Mouse (Mus musculus) adrenal gland, adult (tissue): ENCODE data around the gene Kif26b.
A peak's percentile ranks its signal among the peaks of the same experiment; 100 is the strongest.

Experiments used
- DNase-seq, 2 experiments: peaks; one replicate each; pipeline ENCODE4 v3.0.0; 2022 to 2023; ENCODE audit warnings: low spot score in 1 of 2; ENCODE audit not compliant: inconsistent age in 2 of 2

Gene Kif26b

DNA sequence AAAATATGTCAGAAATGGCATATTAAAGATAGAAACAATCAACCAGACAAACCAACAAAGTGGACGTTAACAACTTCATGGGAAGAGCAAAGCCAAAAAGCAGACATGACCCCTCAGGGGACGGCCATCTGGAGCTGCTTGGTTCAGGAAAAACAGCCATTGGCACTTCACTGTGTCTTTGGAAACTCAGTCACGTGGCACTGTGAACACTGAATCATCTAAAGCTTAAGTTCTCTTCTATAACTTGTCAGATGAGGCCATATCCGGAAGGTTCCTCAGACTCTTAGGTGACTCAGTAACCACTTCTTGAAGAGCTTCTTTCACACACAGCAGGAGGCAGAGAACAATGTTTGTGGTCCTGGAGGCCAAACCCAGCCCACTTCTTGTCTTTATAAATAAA is 126.6 kb downstream of the Kif26b start:
- no peak for DNase-seq

- DNase-seq, result no peak
Observed at GRCm38 (mm10) chr1:178661035-178661434, 132.1 kb downstream of the Kif26b start.

GRCm38 (mm10) chr1:178661556-178661955 is 132.6 kb downstream of the Kif26b start:
- DNase-seq, result no peak

GRCm38 (mm10) chr1:178663539-178663938 is 134.6 kb downstream of the Kif26b start:
- DNase-seq, result no peak

DNA sequence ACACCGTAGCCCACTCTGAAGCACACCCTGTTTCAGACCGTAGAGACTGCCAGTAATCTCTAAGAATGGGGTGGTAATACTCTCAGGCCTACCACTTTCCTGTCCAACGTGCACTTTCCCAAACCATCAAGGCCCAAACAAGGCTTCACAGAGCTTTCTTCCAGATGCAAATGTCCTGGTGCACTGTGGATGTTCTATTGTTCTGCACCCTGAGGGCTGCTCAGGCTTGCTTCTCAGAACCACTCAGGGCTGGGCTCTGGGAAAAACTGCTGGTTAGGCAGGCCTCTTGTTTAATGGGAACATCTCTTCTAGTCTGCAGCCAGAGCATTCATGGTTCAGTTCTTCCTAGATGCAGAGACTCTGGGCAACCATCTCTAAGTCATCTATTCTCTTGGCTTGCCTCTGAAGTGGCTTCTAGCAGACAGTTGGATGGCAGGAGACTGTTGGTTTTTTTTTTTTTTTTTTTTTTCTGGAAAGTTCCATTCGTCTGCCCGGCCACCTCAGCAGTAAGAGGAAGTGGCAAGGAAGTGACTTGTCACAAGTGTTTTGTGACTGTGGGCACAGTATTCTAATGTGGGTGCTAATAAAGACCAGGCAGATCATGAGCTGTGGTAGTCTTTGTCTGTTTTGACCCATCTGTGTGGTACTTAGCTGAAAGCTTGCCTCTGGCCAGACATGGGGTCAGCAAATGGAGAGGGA is 135.5 kb downstream of the Kif26b start:
- DNase-seq, result no peak

GRCm38 (mm10) chr1:178666524-178666923 is 137.6 kb downstream of the Kif26b start:
- DNase-seq, result no peak

DNA sequence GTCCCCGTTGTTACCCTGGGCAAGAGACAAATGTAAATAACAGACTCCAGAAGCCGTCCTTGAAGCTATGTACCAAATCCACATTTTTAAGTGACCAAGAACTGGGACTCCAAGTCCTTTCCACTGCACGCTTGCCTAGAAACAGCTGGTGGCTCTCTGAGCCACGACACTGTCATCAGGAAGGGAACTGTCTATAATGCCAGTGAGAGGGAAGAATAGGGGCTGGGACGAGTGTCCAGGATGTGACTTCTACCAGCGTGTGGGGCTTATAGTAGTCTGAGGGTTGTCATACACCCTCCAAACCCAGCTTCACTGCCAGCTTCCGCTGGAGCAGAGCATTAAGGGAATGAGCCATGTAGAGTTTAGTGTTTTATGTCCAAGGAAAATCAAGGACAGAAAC is 138.9 kb downstream of the Kif26b start:
- no peak for DNase-seq

- DNase-seq, result no peak
Observed at GRCm38 (mm10) chr1:178668907-178669306, 140.0 kb downstream of the Kif26b start.

GRCm38 (mm10) chr1:178673051-178673450 is 144.1 kb downstream of the Kif26b start:
- no peak for DNase-seq

- no peak for DNase-seq
Observed at GRCm38 (mm10) chr1:178673506-178673905, 144.6 kb downstream of the Kif26b start.

DNA sequence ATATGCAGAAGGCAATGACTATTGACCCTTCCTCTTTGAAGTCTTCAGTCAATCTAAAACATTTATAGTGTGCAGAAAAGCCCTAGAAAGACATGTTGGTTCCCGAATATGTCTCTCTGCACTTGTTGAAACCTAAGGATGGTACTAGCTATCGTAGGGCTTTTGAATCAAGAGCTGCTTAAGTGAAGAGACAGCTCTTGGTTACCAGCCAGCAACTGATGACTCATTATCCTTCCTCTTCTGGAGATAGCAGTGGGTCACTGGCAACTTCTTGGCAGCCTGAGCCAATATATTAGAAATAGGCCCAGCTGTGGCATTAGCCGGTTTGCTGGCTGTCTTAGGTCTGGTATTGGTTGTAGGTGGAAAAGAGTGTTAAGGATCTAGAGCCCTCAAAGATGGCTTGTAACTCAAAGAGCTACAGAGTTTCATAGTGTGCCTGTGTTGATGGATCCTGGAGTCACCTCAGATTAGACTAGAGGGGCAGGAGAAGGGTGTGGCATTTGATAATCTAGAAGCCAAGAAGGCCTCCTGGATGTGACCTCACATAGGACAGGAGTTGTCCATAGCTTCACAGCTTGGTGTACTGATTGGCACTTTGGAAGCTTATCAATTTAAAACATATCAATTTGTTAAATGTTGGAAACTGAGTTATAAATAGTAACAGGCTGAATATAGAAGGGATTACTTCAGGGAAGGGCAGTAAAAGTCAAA is 146.8 kb downstream of the Kif26b start:
- peak; percentile 65 to 89 for DNase-seq

DNA sequence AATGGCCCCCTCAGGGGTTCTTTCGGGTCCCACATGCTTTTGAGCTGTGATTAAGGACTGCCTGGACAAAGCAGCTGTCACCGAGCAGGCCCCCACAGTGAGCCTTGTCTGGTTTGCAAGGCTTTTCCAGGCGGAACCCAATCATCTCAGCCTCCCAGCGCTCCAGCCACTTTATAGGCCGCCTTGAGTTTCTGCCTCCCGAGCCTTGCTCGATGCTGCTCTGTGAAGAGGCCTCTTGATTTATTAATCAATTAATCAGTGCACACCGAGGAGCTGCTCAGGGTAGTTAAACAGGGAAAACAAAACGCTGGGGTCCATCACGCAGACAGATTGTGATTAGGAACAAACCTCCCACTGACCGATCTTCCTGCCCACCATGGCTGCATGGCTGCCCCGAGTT is 148.2 kb downstream of the Kif26b start:
- no peak for DNase-seq

GRCm38 (mm10) chr1:178677630-178678221 is 148.8 kb downstream of the Kif26b start:
- no peak for DNase-seq

GRCm38 (mm10) chr1:178683631-178684030 is 154.7 kb downstream of the Kif26b start:
- no peak for DNase-seq

DNA sequence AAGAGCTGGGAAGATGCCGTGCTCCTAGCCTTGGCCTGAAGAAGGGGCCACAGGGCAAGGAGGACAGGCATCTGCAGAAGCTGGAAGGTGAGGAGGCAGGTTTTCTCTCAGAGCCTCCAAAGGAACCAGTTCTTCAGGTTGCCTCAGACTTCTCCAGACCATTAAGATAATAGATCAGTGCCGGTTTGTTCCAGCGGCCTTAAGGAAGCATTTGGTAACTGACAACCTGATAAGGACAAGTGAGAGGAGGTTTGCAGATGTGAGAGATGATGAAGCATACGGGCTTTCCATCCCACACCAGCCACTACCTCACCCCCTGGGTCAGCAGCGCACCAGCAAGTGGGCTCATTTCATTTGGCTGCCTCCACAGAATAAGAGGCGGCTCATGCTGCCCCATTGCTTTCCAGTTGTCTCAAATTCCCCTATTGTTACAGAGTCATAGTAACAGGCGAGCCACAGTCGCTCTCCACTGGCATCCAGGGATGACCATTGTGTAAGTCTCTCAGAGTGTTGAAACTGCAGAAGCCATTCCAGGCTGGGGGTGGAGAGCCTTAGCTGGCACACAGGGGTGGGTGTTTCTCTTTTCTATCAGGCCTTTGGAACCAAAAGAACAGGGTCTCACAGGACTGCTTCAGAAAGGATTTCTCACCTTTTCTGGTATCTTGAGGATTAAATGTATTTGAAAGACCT is 156.2 kb downstream of the Kif26b start:
- no peak for DNase-seq

- no peak for DNase-seq
Observed at GRCm38 (mm10) chr1:178686881-178687280, 158.0 kb downstream of the Kif26b start.

DNA sequence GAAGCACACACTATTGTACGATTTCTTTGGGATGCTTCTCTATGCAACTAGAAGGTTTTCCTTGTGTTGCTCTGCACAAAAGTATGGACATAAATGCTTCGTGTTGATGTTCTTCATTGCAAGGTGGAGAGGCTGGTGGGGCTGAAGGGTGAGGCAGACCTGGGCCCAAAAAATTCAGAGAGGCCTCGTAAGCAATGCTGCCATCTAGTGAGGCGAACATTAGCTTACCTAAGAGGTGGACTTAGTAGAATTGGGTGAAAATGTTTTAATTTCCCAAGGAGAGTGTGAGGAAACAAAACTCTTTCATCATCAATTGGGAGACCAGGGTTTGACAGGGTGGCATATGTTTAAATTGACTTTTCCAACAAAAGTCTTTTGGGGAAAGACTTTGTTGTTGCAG is 160.6 kb downstream of the Kif26b start:
- DNase-seq, result no peak

DNA sequence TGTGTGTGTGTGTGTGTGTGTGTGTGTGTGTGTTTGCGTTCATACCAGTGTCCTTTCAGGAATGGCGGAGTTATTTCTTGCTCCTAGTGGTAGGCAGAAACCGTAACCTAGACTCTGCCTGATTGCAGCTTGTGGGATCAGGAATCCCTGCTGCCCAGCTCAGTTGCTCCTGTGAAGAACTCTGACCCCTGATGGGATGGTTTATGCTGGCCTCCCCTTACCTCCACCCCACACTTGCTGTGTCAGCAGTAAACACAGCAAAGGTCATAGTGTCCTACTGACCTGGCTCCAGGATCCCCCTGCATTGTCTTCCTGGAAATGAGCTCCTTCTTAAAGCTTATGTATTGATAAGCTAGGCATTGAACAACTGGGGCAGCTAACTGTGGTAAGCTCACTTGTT is 162.8 kb downstream of the Kif26b start:
- no peak for DNase-seq

DNA sequence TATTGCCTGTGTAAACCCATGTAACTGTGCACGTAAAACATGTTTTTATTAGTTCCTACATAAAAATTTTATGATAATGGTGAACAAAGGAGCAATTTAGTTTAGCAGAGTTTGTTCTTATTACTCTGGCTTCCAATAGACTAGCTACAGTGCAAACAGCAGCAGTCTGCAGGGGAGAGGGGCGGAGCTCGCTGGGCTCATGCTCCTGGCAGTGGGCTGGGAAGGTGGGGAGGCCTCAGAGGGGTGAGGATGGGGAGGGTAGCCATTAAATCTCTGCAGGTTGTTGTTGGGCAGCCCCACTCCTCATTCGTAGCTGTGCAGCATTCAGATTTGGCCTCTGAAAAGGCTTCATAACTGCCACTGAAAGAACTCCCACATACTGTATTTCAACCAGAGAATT is 171.2 kb downstream of the Kif26b start:
- no peak for DNase-seq

DNA sequence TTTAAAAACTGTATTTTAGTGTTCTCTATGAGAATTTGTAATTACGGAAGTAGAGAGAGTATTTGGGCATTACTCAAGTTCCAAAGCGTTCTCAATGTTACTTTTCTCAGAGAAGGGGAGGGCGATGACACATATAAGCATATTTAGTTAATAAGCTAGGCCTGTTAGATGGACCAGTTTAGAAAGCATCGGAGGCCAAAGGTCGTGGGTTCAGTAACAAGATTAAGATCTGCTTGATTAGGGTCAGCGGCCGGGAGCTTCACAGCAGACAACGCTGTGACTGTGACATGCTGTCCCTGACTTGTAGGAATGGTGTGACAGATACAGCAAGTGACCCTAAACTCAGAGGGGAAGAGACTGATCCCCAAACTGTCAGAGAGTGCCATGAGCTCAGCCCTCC is 174.6 kb downstream of the Kif26b start:
- DNase-seq, result no peak

GRCm38 (mm10) chr1:178707925-178708351 is 179.0 kb downstream of the Kif26b start:
- peak; percentile 76 to 86 for DNase-seq

- no peak for DNase-seq
Observed at GRCm38 (mm10) chr1:178708356-178708755, 179.4 kb downstream of the Kif26b start.
